Mouse (Mus musculus) left cerebral cortex, adult 6 months (tissue): ENCODE results near the gene Slc25a14. TPM values are rescaled to one million over a fixed set of nuclear protein-coding genes. Genes with fewer than 3 reads are reported as not detected.

Experiments used
- long read RNA-seq, 2 experiments: library from polyadenylated mRNA; unstranded; transcript quantifications; one replicate each; pipeline ENCODE4 v2.0.0; 2019 to 2020
- polyA plus RNA-seq: library from polyadenylated mRNA; unstranded; fragments of <200 nt; fragmentation: Nextera tagmentation; gene quantifications from 2 replicates; pipeline ENCODE4 v1.2.3, GENCODE M21; 2021

Gene Slc25a14
- polyA plus RNA-seq, result 76.8 and 83.1 TPM in 2 replicates
- long read RNA-seq, experiment 1, transcript Slc25a14-201 (11 exons, 1,760 nt), result major isoform, 186 of 460 reads
- long read RNA-seq, experiment 1, transcript Slc25a14-208 (10 exons, 1,516 nt), result minor isoform, 7 of 460 reads
- long read RNA-seq, experiment 1, transcript Slc25a14-205 (13 exons, 1,862 nt), result minor isoform, 20 of 460 reads
- long read RNA-seq, experiment 1, transcript Slc25a14-202 (11 exons, 1,582 nt), result minor isoform, 156 of 460 reads
- long read RNA-seq, experiment 1, partial matches to known transcripts, result 19 of 460 reads
- long read RNA-seq, experiment 1, other reads (novel, unspliced or antisense), result 72 of 460 reads
- long read RNA-seq, experiment 2, transcript Slc25a14-208 (10 exons, 1,516 nt), result minor isoform, 5 of 131 reads
- long read RNA-seq, experiment 2, transcript Slc25a14-202 (11 exons, 1,582 nt), result major isoform, 44 of 131 reads
- long read RNA-seq, experiment 2, transcript Slc25a14-201 (11 exons, 1,760 nt), result minor isoform, 43 of 131 reads
- long read RNA-seq, experiment 2, partial matches to known transcripts, result 20 of 131 reads
- long read RNA-seq, experiment 2, other reads (novel, unspliced or antisense), result 16 of 131 reads

GRCm38 (mm10) chrX:48623379-48624053 is at the start of gene Slc25a14:
Slc25a14 (plus strand) TSS chrX:48623413.

GRCm38 (mm10) chrX:48594099-48594760 is 29.0 kb upstream of the Slc25a14 start, which contains the start of gene Zfp280c:
Zfp280c (minus strand) TSS chrX:48594504.

DNA sequence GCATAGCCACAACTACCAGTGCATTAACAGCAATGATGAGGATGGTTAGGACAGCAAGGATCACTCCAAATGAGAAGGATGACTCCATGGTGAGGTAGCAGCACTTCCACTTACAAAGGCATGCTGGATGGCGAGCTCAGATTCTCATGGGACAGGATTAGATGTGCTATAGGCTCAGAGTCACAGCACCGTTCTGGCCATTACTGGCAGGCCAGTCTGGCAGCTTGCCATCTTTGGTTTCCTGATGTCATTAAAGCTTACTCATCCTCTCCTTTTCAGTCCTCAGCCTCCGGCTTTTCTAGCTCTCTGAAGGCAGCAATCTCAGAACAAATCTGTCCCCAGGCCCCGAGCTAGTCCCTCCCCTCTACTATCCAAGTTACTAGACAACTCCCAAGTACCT is 51.0 kb downstream of the Slc25a14 start, which contains the start of gene Gpr119:
Gene Gpr119 (minus strand): TSS at position 308 of the 400 bp plus-strand sequence.

DNA sequence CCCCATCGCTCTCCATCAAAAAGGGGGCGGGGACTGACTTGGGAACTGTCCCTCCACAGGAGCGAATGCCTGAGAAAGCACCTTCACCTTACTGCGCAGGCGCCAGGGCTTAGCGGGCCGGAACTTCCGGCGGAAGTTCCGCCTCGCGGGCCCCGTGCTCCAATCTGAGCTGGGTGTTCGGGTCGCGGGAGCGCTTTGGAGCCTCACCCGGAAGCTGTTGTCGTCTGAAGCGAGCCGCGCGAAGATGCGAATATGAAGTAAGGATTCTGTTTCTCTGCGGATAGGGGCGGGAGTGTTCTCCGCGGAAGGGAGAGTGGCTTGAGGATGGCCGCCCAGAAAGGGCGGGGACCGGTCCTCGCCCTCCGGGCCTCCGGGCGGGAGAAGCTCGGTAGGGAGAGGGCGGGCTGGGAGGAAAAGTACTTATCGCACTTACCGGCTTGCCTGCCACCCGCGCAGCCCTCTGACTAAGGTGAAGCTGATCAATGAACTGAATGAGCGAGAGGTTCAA is 71.7 kb downstream of the Slc25a14 start, which contains the start of gene Rbmx2:
Gene Rbmx2 (plus strand): TSS at position 141 of the 508 bp plus-strand sequence.

Other genes starting within 250 kb of the Slc25a14 start
- gene Elf4, start 160.3 kb upstream of the Slc25a14 start, polyA plus RNA-seq, result 0.13 and 0.51 TPM in 2 replicates
- gene Aifm1, start 109.8 kb upstream of the Slc25a14 start, polyA plus RNA-seq, result 22.1 and 26.6 TPM in 2 replicates
- 62.3 and 80.0 TPM in 2 replicates for gene Rab33a, start 104.1 kb upstream of the Slc25a14 start, polyA plus RNA-seq
- gene Zfp280c, start 28.9 kb upstream of the Slc25a14 start, polyA plus RNA-seq, result 2.9 and 4.2 TPM in 2 replicates
- not detected in 2 replicates for gene Gpr119, start 51.1 kb downstream of the Slc25a14 start, polyA plus RNA-seq
- 13.5 and 15.4 TPM in 2 replicates for gene Rbmx2, start 71.6 kb downstream of the Slc25a14 start, polyA plus RNA-seq